Mouse (Mus musculus) liver, adult 2 months (tissue): ENCODE results near the gene Rad50.

Experiments used
- CTCF ChIP-seq: fragments of 200-500 bp; IDR thresholded peaks from 2 replicates; pipeline ENCODE4 v1.5.1; 2011; ENCODE audit warnings: low read depth, low read length, control low read depth
- POLR2A ChIP-seq: fragments of 200-500 bp; IDR thresholded peaks from 2 replicates; pipeline ENCODE4 v1.6.1; 2011; ENCODE audit warnings: low read length, control low read depth; ENCODE audit not compliant: insufficient read depth; ENCODE audit errors: extremely low read depth

DNA sequence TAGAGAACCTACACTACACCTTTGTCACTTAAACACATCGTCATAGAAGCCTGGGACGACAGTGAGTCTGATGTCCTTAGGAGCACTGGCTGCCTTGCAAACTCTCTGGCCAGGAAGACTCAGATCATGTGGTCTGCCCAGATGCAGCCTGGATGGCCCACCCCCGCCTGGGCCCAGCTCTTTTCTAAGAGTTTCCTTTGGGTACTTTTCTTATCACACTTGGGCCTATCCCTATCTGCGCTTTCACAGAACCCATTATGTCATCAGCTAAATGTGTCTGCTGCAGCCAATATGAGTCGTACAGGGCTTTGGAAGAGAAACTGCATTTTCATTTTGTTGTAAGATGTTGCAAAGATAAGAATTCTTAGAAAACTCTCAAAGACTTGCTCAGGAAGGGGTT is 52.1 kb downstream of the Rad50 start:
- TF ChIP-seq POLR2A (no peak), CTCF (no peak)
